Mouse (Mus musculus): ENCODE results near the gene Bola3.

Gene Bola3

DNA sequence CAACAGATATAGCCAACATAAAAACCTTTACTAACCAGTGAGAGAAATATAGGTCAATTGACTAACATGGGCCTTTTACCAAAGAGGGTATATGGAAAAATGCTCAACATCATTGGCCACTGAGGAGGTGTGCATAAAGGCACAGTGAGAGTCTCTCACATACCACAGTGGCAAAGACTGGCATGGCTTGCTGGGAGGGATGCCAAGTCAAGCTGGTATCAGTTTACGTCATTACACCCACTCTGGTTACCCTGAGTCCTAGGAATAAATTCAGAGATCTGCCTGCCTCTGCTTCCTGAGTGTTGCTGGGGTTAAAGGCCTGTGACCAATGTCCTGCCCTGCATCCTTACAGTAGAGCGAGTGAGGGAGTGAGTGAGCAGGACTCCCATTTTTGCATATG lies 47.8 kb downstream of the Bola3 start:
- DNase-seq = no peak

DNA sequence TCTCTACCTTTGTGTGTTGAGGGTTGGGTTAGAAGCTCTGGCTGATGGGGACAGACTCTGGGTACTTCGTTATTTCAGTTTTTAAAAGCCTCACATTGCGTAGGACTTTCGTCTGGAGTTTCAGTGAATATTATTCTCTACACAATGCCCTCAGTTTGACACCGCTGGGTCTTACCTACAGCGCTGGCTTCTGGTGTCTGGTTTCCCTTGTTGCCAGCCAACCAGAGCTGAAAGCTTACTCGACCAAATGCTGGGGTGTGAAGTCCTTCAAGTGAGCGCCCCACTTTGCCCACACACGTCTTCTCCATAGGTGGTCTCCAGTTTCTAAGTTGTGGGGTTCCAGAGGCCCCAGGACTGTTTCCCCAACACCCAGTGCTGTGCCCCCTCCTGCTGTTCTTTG lies 48.8 kb downstream of the Bola3 start:
- no peak for DNase-seq

DNA sequence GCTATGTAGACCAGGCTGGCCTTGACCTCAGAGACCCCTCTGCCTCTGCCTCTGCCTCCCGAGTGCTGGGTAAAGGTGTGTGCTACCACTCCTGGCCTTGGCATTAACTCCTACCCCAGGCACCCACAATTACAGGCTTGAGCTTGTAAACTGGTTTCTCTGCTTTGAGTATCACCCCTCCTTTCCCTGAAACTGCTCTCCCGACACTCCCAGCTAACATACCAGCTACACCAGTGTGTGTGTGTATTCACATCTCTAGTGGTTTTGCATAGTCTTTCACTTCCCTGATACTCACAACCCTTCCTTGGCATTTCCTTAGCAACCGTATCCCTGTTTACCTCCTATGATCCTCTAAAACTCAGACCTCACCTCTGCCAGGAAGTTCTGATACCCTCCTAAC lies 50.8 kb downstream of the Bola3 start:
- no peak for DNase-seq

DNA sequence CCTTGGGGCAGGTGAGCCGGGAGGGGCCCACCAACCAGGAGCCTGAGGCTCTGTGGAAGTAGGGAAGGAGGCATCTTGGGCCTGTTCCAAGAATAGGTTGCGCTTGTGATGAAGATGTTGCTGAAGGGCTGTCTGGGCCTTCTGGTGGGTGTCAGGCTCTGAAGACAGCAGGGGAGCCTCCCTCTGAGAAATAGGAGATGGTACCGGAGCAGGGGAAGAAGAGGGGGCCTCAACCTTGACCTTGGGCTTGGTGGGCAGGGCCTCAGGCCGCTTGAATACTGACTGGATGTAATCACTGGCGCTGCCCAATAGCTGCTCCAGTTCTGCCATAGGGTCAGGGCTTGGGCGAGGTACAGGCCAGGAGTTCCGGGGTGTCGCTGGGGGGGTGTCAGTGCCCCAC lies 54.5 kb downstream of the Bola3 start:
- DNase-seq = no peak

DNA sequence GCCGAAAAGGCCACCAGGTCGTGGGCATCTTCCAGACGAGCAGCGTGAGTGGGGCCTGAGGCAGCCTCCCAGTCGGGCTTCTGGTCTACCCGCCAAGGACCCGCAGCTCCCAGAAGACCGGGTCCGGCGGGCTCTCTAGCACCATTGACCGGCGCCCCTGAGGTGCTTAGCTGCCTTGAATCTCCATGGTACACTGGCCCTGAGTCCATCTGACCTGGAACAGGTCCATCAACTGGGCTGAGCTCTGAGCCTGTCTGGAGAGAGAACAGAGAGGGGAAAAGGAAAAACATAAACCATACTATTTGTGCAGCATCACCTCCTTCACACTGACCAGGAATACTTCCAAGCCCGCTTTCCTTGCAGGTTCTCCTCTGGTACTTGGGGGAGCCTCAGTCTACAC lies 55.6 kb downstream of the Bola3 start:
- no peak for DNase-seq

DNA sequence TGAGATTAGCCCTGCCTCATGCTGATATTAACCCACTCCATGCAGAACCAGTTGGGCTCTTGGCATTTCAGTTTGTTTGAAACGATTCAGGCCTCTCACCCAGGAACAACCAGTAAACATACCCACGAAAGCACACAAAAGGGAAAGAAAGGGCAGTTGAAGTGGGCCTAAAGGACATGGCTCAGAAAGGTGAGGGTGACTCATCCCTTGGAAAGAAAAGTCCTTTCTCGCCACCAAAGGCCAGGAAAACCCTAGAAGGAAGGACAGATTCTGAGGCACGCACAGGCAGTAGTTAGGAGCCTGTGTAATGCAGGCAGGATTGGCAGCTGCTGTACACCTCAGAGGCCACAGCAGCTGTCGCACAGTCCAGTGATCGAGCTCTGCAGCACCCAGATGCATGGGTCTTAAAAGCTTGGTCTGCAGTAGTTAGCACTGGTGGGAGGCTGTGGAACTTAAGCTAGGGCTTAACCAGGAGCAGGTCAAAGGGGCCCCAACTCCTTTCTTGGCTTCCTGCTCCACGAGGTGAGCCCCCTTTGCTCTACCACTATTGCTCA lies 56.6 kb downstream of the Bola3 start:
- DNase-seq = no peak

DNA sequence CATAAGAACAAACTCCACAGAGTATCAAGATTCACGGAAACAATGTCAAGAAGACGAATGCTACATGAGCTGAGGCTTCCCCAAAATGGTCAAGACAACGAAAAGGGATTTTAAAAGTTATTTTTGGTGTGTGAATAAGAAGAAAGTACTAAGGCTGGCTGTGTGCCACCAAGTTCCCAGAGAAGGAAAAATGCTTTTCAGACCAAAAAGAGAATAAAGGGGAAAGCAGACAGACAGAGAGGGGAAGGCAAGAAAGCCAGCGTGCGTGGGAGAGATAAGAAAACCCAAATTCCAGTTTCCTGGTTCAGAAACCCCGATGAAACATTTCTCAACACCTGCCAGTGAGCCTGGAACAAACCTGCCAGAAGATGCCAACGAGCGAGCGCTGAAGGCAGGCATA lies 59.6 kb downstream of the Bola3 start:
- no peak for DNase-seq
